Mouse (Mus musculus) inflammation-experienced regulatory T-cells (primary cell): Measurements from ENCODE around the gene Itgad. TPM values are rescaled to one million over a fixed set of nuclear protein-coding genes. Genes with fewer than 3 reads are reported as not detected.

Source experiments
- polyA plus RNA-seq, 2 experiments: library from polyadenylated mRNA; unstranded; fragments of 100-300 nt; shearing (Covaris generic); gene quantifications; one replicate each; pipeline ENCODE4 v1.2.1; 2017

The Itgad gene
- polyA plus RNA-seq, result 1 to 10 TPM in 1 of 2 experiments, not detected in 1; 2.8 TPM

DNA sequence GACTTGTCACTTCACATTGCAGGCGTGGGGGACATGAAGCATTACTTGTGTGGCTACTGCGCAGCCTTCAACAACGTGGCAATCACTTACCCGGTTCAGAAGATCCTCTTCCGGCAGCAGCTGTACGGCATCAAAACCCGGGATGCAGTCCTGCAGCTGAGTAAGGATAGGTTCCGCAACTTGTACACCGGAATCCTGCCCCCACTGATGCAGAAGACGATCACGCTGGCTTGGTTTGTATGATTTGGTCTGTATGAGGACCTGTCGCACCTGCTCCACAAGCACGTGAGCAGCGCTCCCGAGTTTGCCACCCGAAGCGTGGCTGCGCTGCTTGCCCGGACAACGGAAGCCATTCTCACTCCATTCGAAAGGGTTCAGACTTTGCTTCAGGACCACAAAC is at the start of gene Itgad:
Itgad (plus strand) TSS at position 301 of the 400 bp plus-strand sequence.

DNA sequence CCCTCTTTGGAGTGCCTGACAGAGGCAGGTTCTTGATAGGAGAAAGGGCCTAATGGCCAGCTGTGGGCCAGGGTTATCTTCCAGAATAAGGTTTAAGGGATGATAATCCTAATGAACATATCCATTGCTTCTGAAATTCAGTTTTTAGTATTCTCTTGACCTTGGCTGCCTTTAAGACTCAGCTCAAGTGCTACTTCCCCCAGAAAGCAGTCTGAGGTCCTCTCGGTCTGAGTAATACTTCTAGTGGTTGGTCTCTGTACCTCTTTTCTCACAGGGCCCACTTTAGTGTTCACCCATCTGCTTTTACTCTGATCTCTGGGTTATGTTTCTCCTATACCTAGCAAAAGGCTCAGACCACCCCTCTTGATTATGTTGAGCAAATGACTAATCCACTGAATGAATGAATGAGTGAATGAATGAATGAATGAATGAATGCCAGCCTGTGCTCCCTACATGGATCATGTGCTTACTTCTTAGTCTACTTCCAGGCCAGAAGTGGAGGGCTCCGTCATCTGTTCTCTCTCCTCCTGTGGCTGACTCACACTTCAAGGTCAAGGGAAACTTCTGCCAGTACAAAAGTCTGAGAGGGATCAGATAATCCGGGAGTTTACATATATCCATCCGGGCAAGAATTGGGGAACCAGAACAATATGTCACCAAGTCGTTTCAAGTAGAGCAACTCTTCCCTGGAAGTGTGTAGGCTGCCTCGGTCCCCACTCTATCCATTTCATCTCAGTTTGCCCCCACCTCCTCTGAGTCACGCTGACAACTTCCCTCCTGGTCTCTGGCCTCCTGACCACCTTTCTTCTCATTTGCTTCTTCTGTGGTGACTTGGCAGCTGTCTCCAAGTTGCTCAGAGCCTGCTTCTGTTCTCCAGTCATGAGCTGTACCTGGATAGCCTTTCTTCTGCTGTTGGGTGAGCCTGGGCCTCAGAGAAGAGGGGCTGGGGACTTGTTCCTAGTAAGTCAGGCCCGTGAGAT is 25.1 kb upstream of the Itgad start, which contains the start of gene Itgax:
Itgax (plus strand) TSS at position 807 of the 980 bp plus-strand sequence.

GRCm38 (mm10) chr7:128206152-128206551 is 52.0 kb downstream of the Itgad start, which contains the start of gene Cox6a2:
Gene Cox6a2, minus strand, starts transcription at chr7:128206387.

GRCm38 (mm10) chr7:128236856-128237592 is 82.8 kb downstream of the Itgad start, which contains the start of gene Armc5:
Gene Armc5, plus strand, starts transcription at chr7:128237342.

GRCm38 (mm10) chr7:128237927-128238778 is 84.0 kb downstream of the Itgad start, which contains the start of gene 9130023H24Rik:
Gene 9130023H24Rik, minus strand, starts transcription at chr7:128238031.

DNA sequence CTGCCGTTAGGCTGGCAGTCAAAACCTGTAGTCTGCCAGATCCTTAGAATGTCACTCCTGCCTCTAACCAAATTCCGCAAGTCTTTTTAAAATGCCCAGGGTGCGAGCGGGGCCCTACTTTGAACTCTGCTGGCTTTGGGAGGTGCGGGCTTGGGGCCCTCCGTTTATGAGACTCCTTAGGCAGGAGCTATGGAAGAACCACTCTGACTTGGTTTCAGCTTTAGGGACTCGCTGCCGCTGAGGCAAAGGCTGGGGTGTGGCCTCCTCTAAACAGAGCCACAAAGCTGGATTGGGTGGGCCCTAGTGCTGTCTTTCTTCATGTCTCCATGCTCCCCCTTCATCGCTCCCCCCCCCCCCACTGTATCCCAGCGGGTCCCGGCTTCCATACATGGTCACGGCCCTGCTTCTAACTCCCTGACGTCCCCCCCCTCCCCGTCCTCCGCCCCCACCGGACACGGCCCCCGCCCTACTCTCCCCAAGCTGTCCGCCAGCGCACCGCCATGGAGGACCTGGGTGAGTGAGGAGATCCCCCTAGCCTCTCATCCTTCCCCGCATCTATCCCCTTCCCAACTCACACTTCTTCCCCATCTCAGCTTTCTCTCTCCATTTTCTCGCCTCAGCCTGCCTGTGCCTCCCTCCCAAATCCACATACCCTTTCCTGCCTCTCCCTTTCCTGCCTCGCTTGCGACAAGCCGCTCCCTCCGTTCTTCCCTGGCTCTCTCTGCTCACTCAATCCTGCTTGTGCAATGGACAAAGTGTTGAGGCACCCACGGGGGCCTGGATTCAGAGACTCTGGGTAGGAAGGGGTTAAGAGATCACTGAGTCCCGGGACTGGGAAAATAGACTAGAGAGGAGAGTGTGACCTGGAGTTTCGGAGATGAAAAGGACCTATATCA is 92.6 kb downstream of the Itgad start, which contains the start of gene Tgfb1i1:
Tgfb1i1 (plus strand) TSS at position 317 of the 896 bp plus-strand sequence.

GRCm38 (mm10) chr7:128265411-128265810 is 111.2 kb downstream of the Itgad start, which contains the start of gene Slc5a2:
Gene Slc5a2, plus strand, starts transcription at chr7:128265657.

Other genes starting within 250 kb of the Itgad start
- 10 to 100 TPM; 37.9 to 46.2 TPM for gene Kat8, start 241.9 kb upstream of the Itgad start, polyA plus RNA-seq
- gene Prss8, start 224.3 kb upstream of the Itgad start, polyA plus RNA-seq, result 1 to 10 TPM in 1 of 2 experiments, under 1 TPM in 1; 0.76 to 1.9 TPM
- gene Prss36, start 207.7 kb upstream of the Itgad start, polyA plus RNA-seq, result 1 to 10 TPM; 2.9 to 3.4 TPM
- gene Fus, start 186.9 kb upstream of the Itgad start, polyA plus RNA-seq, result 100 to 1,000 TPM; 120 to 128 TPM
- 100 to 1,000 TPM; 256 to 301 TPM for gene Pycard, start 160.5 kb upstream of the Itgad start, polyA plus RNA-seq
- not detected for gene Trim72, start 150.4 kb upstream of the Itgad start, polyA plus RNA-seq
- gene Itgam, start 91.7 kb upstream of the Itgad start, polyA plus RNA-seq, result under 1 TPM; 0.22 to 0.40 TPM
- 1 to 10 TPM in 1 of 2 experiments, under 1 TPM in 1; 0.37 to 1.4 TPM for gene Gm49368, start 91.7 kb upstream of the Itgad start, polyA plus RNA-seq
- gene Itgax, start 24.8 kb upstream of the Itgad start, polyA plus RNA-seq, result under 1 TPM in 1 of 2 experiments, not detected in 1; 0.04 TPM
- gene Cox6a2, start 52.0 kb downstream of the Itgad start, polyA plus RNA-seq, result under 1 TPM in 1 of 2 experiments, not detected in 1; 0.31 TPM
- 10 to 100 TPM; 10.9 to 20.7 TPM for gene Armc5, start 83.0 kb downstream of the Itgad start, polyA plus RNA-seq
- gene 9130023H24Rik, start 83.7 kb downstream of the Itgad start, polyA plus RNA-seq, result 1 to 10 TPM; 1.8 to 3.2 TPM
- 1 to 10 TPM; 1.7 to 1.8 TPM for gene Tgfb1i1, start 92.4 kb downstream of the Itgad start, polyA plus RNA-seq
- gene Slc5a2, start 111.3 kb downstream of the Itgad start, polyA plus RNA-seq, result under 1 TPM; 0.25 to 0.88 TPM
- gene BC017158, start 143.8 kb downstream of the Itgad start, polyA plus RNA-seq, result 10 to 100 TPM; 25.9 to 34.9 TPM